Mouse (Mus musculus): Measurements from ENCODE around the gene Tas2r126.
"Not testable (repeated sequence)": the region's sequence is repeated elsewhere in the genome, so short reads cannot be mapped to it uniquely, and the experiment has no call there.

The Tas2r126 gene

DNA sequence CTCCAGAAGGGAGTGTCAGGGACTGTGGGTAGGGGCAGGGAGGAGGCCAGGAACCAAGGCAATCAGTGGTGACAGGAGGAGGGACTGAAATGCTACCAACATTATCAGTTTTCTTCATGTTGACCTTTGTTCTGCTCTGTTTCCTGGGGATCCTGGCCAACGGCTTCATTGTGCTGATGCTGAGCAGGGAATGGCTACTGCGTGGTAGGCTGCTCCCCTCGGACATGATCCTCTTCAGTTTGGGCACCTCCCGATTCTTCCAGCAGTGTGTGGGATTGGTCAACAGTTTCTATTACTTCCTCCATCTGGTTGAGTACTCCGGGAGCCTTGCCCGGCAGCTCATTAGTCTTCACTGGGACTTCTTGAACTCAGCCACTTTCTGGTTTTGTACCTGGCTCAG, at the start of gene Tas2r126:
TSS of gene Tas2r126 (plus strand) at position 90 of the 400 bp plus-strand sequence.
- no peak for DNase-seq (ENCODE audit: low spot score in 2 of 2)

DNA sequence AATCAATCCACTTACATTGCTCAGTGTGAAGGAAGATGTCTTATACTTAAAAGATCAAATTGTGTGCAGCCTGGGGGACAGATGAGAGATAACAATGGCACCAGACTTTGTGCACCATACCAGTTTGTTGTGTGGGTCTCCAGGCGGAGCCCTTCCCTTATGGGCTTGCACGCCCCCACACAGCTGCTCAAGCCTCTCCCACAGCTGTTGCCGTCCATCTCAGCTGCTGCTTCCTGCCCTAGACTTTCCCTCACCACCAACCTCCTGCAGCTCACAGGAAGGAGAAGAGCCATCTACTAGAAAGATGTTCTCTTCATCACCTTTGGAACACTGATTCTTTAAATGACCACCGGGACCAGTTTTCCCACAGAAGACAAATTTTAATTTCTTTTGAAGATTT, 48.7 kb upstream of the Tas2r126 start:
- DNase-seq (ENCODE audit: low spot score in 2 of 2), result no peak

DNA sequence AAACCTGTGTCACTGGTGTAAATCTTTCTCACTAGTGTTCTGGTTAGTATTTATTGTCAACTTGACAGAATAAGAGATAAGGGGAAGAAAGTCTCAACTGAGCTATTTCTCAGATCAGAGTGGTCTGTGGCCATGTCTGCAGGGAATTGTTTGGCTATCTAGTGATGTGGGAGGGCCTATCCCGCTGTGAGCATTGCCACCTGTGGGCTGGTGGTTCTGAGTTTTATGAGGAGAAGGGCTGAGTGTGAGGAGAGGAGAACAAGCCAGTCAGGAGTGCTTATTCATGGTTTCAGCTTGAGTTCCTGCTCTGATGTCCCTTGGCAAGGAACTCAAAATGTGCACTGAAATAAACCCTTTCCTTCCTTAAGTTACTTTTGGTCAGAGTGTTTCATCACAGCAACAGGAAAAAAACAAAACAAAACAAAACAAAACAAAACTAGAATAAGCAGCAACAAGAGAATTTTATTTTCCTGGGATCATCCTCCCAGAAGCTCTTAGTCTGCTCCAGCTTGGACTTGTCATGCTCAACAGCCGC, 42.5 kb upstream of the Tas2r126 start:
- DNase-seq (ENCODE audit: low spot score in 2 of 2), result no peak

DNA sequence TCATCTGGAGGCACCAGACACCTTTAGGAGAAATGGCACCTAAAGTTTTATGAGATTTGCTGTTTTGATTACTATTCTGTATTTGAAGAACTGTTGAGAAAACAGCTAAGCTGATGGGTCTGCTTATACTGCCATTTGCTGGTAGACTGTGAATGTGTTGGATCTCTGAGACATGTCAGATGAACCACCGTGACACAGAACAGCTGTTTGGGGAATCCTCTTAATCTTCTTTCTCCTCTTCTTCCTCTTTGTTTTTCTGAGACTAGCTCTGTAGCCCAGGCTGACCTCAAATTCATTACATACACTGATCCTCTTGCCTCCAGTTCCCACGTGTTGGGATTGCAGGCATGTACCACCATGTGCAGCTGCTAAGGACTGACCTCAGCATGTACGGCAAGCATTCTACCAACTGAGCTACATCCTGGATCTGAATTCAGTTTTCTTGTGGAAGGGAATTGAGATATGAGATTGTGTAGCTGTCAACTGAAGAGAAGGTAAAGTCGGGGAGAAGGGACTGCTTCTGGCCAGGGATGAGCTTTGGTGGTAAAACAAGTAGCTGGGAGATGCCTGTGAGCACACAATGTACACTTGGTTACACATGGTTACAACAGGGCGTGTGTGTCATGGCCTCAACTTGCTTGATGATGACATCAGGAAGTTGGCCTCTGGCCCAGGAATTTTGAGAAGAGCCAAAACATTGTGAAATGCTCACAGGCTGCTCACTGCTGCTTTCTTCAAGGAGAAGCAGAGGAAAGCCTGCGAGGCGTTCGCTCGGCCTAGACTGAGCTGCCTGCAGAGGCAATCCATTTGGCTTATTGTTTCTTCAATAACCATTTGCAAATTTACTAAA, 38.1 kb upstream of the Tas2r126 start:
- no peak for DNase-seq (ENCODE audit: low spot score in 2 of 2)

DNA sequence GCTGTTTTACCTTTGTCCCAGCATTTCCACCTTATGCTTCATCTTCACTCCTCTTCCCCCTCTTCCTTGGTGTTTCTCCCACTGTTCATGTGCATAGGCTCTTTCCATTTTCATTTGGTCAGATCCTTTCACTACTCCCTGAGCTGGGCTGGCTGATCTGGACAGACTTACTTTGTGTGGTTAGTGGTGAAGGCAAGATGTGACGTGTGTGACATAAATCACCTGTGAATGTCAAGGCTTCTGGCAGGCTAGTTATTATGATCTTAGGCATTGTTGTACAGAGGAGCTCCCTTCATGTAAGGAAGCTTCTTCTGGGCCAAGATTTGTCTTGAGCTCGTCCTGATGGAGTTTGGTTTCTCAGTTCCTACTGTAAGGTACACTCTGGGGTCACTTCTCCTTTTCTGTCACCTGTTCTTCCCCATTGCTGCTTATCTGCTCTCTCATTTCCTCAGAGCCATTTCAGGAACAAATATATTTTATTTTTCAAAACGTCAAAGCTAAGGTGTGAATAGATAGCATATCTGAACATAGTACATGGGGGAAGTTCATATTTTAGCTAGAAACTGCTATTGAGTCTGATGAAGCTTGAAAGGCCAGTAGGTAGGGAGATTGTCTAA, 37.2 kb upstream of the Tas2r126 start:
- no peak for DNase-seq (ENCODE audit: low spot score in 2 of 2)

DNA sequence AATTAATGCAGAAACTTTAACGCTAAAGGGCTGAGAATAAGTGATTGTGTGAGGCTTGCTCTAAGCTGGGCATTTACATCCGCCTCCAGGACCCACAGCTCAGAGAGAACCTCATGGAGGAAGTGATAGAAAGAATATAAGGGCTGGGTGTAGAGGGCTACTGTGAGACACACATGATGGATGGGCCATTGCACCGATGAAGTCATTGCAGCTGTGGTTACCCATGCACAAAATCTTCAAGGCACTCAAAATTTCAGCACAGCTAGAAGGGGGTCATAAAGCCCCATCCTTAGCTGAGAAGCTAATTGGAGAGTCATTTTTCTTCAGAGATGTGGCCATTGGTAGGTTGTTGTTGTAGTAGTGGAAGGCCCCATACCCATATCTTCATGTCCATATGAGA, 36.0 kb upstream of the Tas2r126 start:
- no peak for DNase-seq (ENCODE audit: low spot score in 2 of 2)

DNA sequence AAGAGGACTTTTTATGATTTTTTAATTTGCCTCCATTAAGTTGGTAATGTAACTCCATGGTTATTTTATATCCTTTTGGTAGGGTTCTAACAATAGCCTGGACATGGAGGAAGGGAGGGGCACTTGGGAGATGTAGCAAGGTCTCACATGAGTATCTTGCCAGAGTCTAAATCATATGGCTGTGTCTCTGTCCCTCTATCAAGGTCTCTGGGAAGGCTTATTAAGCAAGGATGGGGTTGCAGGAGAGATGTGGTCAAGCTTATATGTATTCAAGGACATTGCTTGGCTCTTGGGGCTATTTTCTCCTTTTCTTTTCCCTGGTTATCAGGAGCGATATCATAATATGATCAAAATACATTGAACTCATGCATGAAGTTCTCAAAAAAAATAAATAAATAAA, 35.3 kb upstream of the Tas2r126 start:
- DNase-seq (ENCODE audit: low spot score in 2 of 2), result no peak

DNA sequence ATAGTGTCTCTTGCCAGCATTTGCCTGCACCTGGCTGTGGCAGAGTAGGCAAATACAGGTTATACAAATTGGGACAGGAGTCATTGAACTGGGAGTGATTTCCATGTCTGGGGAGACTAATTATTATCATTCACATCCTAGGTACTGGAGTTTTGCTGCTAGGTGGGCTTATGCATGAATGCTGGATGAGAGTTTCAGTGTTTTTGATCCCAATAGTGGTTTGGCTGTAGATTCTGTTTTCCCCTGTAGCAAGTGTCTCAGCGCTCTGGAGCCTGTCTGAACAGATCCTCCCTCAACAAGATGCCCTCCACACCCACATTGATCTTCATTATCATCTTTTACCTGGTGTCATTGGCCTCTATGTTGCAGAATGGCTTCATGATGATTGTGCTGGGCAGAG, 34.4 kb upstream of the Tas2r126 start, which contains the start of gene Tas2r143:
TSS of gene Tas2r143 (plus strand) at position 301 of the 400 bp plus-strand sequence.
- DNase-seq (ENCODE audit: low spot score in 2 of 2), result no peak

DNA sequence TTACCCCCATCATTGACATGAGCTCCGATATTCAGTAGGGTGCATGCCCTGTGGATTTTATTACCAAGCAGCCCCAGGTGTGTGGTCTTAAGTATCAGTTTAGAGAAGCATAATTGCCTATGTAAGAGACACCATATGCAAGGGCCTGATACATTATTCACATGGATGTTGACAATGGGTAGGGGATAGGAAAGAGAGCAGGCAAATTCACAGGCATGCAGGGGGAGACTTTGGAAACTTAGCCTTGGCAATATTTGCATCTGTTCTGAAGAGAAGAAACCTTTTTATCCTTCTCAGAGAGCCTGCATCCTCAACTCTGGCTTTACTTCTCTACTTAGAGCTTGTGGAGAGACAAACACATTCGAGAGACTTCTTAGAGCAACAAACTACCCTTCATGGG, 29.2 kb upstream of the Tas2r126 start, which contains the start of gene Tas2r135:
TSS of gene Tas2r135 (plus strand) at position 301 of the 400 bp plus-strand sequence.
- DNase-seq (ENCODE audit: low spot score in 2 of 2), result no peak

DNA sequence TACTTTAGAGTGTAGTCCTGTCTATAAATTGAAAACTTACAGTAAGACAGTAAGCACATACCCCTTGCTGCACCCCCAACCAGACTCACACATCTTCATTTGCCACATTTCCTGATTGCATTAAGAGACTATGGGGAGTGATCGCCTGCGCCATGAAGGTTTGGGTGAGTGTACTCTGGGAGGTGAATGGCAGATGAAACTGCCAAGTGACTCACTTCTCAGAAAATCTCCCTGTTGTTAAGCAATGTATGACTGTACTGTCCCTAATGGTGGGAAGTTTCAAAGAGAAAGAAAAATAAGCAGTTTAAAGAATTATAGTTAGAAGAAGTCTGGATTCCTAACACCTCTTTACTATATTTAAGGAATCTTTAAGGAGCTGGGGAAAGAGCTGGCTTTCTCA, 14.9 kb upstream of the Tas2r126 start:
- no peak for DNase-seq (ENCODE audit: low spot score in 2 of 2)

DNA sequence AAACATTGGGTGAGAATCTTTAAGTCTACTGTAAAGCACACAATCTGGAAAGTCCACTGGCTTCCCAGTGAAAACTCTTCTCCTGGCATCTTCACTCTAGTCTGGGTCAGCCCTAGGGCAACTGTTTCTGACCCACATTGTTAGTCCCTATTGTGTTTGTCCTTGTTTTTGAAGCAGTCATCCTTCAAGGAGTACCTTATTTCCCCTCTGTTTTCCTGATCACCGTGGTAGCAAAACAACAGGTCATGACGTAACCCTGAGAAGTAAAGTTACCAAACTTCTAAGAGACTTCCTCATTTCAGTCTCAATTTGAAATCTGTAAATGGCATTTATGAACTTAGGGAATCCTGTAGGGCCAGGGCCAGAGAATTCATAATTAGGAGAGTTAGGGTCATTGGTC, 12.9 kb upstream of the Tas2r126 start:
- no peak for DNase-seq (ENCODE audit: low spot score in 2 of 2)

DNA sequence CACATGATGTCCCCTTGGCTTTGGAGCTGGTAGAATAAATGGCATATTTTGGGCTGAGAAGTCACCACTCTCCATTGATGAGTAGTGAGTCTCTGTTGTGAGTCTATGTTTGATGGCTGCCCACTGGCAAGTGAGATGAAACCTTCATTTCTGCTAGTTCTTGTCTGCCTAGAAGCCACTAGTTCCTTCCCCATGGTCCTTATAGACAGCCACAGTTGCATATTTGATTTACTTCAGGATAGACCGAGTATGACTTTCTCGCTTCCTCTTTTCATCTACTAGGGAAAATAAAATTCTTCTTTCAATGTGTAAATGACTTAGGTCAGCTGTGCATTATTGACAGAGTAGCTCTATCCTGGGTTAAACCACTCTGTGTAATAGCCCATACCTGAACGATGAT, 9.9 kb upstream of the Tas2r126 start:
- DNase-seq (ENCODE audit: low spot score in 2 of 2), result no peak

DNA sequence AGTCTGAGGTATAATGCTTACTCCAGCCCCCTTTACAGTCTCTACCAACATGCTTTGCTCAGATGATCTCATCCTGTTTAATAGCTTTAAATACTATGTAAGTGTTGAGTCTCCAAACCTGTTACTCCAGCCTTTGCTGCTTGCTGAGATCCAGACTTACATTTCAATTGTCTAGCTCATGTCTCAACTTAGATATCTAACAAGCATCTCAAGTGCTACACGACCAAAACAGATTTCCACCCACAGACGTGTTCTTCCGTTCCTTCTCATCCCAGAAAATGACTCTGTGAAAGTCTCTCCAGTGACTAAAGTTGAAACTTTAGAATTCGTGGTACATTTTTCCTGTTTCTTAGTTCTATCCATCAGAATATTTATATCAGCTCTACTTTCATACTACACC, 8.0 kb upstream of the Tas2r126 start:
- DNase-seq (ENCODE audit: low spot score in 2 of 2), result no peak

DNA sequence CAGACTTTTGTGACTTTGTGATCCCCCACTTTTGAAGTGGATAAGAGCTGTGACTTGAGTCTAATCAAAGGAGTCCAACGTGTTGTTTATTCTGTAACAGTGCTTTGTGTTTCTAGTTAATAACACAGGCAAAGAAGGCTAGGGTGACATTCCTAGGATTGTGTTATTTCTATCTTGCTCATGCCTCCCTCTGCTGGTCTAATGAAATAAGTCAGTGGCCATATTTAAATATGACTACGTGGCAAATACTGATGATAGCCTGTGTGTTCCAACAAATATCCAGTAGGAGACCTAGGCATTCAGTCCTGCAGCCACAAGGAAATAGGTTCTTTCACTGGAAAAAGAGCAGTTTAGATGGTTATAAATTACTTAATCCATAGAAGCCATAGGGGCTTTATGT, 781 bp upstream of the Tas2r126 start:
- DNase-seq (ENCODE audit: low spot score in 2 of 2), result no peak

DNA sequence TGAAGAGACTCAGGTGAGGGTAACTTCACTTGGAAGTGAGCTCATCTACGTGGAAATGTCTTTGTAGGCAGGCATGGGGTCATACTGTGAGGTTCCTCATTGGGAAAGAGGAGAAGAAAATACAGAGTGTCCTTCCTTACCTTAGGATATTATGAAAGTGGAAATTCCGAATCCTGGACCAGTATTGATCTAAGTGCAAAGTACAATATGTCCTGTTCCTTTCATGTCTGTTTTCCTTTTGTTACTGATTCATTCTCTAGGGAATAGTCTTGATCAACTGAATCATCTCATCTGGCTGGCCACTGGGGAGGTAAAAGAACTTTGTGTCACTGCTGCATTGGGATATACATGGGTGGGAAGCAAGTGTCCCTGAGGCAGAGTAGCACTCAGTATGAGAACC, 1.2 kb downstream of the Tas2r126 start:
- DNase-seq (ENCODE audit: low spot score in 2 of 2), result no peak

DNA sequence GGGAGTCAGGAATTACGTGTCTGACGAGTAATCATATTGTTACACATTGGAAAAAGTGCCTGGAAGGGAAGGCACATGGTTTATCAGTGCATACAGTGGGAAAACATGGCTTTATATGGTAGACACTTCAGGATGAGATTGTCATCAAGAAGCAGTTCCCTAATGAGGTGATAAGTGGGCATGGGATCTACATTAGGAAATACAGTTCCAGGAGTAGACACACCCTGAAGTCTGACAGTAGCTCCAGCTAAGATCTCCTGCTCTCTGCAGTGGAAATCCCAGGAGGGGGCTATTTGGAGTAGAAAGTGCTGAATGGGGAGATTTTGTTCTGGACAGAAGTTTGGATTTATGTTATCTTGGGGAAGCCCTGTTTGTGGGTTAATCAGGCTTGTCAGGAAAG, 7.1 kb downstream of the Tas2r126 start:
- DNase-seq (ENCODE audit: low spot score in 2 of 2), result no peak

DNA sequence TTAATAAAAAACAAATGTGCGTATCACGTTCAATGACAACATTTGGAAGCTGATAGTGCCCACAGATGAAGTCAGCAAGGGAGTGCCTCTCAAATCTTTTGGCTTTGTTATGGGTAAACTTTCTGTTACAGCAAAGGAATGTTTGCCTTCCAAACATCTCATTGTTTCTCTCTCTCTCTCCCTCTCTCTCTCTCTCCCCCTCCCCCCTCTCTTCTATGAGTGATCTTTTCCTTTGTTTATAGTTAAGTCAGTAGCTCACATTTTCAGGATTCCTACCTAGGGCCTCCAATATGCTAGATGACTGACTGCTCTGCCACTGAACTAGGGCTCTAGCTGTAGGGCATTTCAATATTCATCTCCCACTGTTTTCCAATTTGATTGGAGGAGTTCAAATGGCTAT, 10.2 kb downstream of the Tas2r126 start:
- DNase-seq (ENCODE audit: low spot score in 2 of 2), result no peak

DNA sequence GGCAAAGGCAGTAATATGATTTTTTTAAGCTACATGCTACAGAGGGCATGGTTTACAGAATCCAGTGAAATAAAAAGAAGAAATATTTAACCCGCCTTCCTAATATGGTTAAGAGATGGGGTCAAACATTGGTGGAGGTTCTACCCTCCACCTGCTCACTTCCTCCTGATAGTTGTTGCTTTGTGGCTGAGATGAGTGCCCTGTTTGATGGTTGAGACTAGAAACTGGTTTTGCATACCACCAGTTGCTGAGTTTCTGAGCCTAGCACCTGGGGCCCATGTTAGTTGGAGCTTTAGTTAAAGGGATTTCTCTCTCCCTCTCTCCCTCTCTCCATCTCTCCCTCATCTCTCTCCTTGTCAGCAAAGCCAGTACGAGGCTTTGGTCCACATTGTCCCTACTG, 13.0 kb downstream of the Tas2r126 start:
- no peak for DNase-seq (ENCODE audit: low spot score in 2 of 2)

DNA sequence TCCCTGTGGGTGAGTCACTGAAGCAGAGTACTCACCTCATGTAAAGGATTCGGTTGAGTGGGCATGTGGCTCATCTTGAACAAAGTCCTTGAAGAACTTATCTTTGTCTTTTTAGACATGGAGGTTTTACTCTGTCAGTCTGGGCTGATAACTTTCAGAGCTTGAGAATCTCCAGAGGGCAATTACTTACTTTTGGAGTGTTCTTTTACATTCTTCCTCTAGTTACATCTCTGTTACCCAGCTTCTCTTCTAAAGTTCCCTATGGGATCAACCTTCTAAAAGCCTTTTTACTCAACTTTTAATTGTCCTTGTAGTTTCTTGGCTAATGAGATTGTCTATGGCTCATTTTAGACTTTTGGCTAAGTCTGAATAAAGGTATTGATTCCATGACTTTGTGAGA, 30.8 kb downstream of the Tas2r126 start, which contains the start of gene Olfr458:
TSS of gene Olfr458 (minus strand) at position 101 of the 400 bp plus-strand sequence.
- no peak for DNase-seq (ENCODE audit: low spot score in 2 of 2)

DNA sequence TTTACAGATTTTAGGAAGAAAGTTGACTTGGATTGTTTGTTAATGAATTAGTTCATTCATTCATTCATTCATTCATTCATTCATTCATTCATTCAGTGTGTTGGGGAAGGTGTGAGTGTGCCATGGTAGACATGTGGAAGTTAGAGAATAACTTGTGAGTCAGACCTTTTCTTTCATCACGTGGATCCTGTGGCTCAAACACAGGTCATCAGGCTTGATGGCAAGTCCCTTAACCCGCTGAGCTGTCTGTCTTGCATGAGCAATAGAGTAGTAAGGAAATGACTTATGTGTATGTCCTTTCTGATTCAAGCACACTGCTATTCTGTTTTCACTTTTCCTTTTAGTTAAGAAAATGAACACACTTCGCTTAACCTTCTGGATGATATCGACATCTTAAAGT, 36.2 kb downstream of the Tas2r126 start:
- DNase-seq (ENCODE audit: low spot score in 2 of 2), result no peak

DNA sequence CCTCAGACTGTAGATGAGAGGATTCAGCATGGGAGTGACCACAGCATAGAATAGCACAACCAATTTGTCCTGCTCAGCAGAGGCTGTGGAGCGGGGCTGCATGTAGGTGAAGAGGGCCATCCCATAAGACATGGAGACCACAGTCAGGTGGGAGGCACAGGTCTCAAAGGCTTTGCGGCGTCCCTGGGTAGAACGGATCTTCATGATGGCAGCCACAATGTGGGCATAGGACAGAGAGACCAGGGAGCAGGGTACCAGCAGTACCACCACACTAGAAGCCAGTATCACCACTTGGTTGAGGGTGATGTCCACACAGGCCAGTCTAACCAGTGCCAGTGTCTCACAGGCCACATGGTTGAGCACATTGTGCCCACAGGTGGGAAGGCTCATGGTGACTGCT, 37.0 kb downstream of the Tas2r126 start:
- not testable (repeated sequence) for DNase-seq (ENCODE audit: low spot score in 2 of 2)

DNA sequence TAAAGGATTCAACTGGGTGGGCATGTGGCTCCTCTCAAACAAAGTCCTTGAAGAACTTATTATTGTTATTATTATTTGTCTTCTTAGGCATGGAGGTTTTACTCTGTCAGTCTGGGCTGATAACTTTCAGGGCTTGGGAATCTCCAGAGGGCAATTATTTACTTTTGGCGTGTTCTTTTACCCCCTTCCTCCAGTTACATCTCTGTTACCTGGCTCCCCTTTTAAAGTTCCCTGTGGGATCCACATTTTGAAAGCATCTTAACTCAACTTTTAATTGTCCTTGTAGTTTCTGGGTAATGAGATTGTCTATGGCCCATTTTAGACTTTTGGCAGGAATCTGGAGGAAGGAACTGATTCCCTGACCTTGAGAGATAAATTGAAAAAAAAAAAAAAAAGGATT, 41.9 kb downstream of the Tas2r126 start, which contains the start of gene Olfr457:
TSS of gene Olfr457 (minus strand) at position 101 of the 400 bp plus-strand sequence.
- no peak for DNase-seq (ENCODE audit: low spot score in 2 of 2)

DNA sequence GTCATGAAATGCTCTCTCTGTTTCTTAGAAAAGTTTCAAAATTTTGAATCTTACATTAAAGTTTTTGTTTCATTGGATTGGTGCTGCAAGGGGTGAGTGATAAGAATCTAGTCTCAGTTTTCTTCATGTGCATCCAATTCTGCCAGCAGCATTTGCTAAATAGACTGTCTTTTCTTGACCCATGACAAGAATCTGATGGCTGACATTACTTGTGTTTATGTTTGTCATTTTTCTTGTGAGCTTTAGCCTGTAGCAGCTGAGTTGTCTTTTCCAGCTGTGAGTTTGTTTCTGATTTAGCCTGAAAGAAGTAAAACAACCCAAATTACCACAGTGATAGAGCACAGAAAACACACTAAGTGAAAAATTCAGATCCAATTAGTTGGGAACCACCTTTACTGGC, 50.3 kb downstream of the Tas2r126 start:
- no peak for DNase-seq (ENCODE audit: low spot score in 2 of 2)

All from right cerebral cortex, postnatal 36 days (tissue).